Mouse (Mus musculus): ENCODE measurements around the gene Apoc2.

Gene Apoc2

GRCm38 (mm10) chr7:19677872-19678271 is at the start of gene Apoc2:
Gene Apoc2 (minus strand): TSS chr7:19677941.
- DNase-seq (ENCODE audit: low spot score), result no peak

DNA sequence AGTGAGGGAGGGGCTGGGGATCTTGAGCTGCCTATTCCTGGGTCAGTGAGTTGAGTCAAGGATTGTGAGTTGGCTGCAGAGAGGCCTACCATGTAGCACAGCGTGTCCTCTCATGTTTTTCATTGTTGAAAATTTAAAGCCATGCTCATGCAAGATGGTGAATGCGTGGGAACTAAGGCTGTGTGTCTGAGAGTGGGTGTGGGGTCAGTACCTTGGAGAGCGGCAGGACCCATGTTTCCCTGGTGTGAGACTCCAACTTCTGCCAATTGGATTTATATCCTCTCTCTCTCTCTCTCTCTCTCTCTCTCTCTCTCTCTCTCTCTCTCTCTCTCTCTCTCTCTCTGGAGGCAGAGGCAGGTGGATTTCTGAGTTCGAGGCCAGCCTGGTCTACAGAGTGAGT is 48.8 kb upstream of the Apoc2 start:
- no peak for DNase-seq (ENCODE audit: low spot score)

DNA sequence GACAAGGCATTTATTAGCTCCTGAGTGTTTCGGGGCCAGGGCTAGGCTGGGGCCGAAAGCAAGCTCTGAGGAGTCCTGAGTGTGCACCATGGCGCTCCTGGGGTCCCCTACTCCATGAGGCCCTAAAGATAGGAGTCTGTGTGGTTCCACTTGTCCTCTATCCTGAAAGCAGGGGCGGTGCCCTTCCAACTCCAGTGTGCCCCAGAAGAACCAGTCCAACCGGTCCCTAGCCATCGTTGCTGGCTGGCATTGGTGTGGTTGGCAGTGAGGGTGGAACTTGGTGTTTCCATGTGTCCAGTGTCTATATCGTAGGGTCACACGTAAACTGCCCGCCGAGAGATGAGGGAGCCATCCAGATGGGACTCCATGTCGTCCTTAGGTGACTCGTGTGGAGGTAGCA is 46.4 kb upstream of the Apoc2 start:
- DNase-seq (ENCODE audit: low spot score), result no peak

- no peak for DNase-seq (ENCODE audit: low spot score)
Observed at GRCm38 (mm10) chr7:19722754-19723195, 45.0 kb upstream of the Apoc2 start.

DNA sequence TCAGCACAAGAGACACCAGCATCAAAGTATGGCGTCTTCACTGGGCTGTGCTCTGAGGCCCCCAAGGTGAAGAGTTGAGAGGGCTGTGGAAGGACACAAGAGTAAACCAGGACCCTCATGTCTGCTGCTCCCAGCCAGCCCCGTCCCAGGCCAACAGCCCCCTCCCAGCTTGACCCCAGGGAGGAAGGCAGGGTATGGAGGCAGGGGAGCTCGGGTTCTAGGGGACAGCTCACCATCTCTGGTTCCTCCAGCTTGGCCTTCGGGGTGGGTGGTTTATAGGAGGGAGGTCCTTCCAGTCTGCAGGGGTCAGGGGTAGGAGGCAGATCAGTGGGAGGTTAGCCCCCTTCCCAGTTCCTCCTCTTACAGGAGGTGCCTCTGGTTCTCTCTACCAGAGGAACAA is 41.5 kb upstream of the Apoc2 start:
- DNase-seq (ENCODE audit: low spot score), result no peak

DNA sequence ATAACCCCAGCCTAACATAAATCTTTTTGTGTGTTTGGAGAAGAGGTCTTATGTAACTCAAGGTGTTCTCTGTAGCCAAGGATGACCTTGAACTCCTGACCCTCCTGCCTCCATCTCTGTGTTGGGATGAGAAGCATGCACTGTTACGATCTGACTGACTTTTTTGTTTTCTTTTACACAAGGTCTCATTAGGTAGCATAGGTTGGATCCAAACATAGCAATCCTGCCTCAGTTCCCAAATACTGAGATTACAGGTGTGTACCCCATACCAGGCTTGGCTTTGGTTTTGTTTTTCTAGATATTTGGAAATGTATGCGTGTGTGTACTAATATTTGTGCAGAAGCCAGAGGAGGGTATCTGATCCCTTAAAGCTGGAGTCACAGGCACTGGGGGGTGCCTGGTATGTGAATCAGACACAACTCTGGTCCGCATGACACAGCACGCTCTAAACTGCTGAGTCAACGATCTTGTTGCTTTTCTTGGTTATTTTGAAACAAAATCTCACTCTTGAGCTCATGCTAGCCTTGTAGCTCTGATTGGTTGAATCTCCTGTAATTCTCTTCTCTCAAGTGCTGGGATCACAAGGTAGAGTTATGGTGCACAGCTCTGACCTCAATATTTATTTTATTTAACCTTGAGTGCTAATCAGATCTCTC is 40.7 kb upstream of the Apoc2 start:
- DNase-seq (ENCODE audit: low spot score), result no peak

- DNase-seq (ENCODE audit: low spot score), result no peak
Observed at GRCm38 (mm10) chr7:19717346-19717745, 39.6 kb upstream of the Apoc2 start.

GRCm38 (mm10) chr7:19716822-19717221 is 39.1 kb upstream of the Apoc2 start:
- DNase-seq (ENCODE audit: low spot score), result no peak

- no peak for DNase-seq (ENCODE audit: low spot score)
Observed at GRCm38 (mm10) chr7:19716055-19716682, 38.4 kb upstream of the Apoc2 start.

GRCm38 (mm10) chr7:19715239-19716054 is 37.7 kb upstream of the Apoc2 start, which contains the start of gene Tomm40:
Gene Tomm40 (minus strand): TSS chr7:19715438.
- DNase-seq (ENCODE audit: low spot score), result peak; percentile 100

GRCm38 (mm10) chr7:19714836-19715235 is 37.1 kb upstream of the Apoc2 start:
- DNase-seq (ENCODE audit: low spot score), result no peak

DNA sequence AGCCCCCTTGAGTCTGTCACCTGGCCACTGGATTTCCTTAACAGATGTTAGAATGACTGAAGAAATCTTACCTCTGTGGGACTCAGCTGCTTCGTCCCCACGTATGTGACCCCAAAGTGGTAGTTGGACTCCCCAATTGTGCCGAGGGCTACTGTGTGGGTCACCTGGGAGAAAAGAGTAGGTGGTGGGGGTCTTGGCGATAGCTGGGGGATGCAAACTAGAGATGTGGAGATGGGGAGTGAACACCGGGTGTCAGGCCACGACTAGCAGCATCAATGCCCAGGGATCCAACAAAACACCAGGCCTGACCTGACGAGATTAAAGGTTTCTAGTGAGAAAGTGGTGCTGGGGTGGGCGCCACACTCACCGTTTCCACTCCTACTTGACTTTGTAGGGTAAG is 35.9 kb upstream of the Apoc2 start:
- no peak for DNase-seq (ENCODE audit: low spot score)

GRCm38 (mm10) chr7:19713196-19713595 is 35.5 kb upstream of the Apoc2 start:
- peak; percentile 44 for DNase-seq (ENCODE audit: low spot score)

- DNase-seq (ENCODE audit: low spot score), result no peak
Observed at GRCm38 (mm10) chr7:19712414-19712813, 34.7 kb upstream of the Apoc2 start.

- DNase-seq (ENCODE audit: low spot score), result no peak
Observed at GRCm38 (mm10) chr7:19710650-19711049, 32.9 kb upstream of the Apoc2 start.

- DNase-seq (ENCODE audit: low spot score), result no peak
Observed at GRCm38 (mm10) chr7:19705271-19705670, 27.5 kb upstream of the Apoc2 start.

DNA sequence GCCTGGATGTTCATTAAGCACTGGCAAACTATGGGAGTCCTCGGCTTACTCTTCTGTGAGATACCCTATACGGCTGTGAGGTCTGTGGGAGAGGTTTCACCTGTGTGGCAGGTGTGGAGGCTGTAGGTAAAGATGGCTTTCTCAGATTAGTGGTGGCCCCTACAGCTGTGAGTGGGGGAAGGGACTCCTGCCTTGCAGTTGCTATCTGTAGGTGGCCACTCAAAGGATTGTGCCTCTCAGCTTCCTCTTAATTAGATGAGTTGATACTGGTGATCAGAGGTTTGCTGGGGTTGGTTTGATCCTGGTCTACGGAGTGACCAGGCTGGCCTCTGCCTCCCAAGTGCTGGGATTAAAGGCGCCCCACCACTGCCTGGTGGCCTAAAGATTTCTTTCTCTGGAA is 26.7 kb upstream of the Apoc2 start:
- DNase-seq (ENCODE audit: low spot score), result no peak

DNA sequence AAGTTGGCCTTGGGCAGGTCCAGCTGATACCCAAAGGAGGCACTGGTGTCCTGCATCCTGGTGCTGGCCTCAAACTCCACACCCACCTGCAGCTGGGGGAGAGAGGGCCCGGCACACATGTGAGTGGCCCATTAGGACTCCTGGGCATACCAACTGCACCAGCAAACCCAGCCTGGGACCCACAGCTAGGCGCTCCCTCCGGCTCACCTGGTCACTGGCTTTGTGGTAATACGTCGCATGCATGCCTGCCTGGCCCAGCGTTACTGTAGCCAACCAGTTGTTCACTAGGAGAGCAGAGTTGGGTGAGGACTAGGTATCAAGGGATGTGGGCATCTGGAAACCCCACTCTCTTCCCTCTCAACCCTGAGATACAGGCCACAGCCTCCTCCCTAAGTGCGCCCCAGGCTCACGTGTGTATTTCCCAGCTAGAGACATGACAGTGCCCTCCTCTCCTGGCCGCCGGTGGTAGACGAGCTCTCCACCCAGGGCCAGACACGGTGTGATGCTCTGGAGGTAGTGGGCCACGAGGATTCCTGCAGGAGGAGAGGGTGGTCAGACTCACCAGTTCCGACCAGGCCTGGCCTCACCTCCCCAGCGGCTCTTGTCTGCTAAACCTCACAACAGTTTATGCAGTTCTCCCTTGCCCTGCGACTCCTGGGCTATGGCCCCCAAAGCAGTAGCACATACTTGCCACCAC is 25.3 kb upstream of the Apoc2 start:
- no peak for DNase-seq (ENCODE audit: low spot score)

- DNase-seq (ENCODE audit: low spot score), result peak; percentile 50
Observed at GRCm38 (mm10) chr7:19701069-19701761, 23.5 kb upstream of the Apoc2 start.

DNA sequence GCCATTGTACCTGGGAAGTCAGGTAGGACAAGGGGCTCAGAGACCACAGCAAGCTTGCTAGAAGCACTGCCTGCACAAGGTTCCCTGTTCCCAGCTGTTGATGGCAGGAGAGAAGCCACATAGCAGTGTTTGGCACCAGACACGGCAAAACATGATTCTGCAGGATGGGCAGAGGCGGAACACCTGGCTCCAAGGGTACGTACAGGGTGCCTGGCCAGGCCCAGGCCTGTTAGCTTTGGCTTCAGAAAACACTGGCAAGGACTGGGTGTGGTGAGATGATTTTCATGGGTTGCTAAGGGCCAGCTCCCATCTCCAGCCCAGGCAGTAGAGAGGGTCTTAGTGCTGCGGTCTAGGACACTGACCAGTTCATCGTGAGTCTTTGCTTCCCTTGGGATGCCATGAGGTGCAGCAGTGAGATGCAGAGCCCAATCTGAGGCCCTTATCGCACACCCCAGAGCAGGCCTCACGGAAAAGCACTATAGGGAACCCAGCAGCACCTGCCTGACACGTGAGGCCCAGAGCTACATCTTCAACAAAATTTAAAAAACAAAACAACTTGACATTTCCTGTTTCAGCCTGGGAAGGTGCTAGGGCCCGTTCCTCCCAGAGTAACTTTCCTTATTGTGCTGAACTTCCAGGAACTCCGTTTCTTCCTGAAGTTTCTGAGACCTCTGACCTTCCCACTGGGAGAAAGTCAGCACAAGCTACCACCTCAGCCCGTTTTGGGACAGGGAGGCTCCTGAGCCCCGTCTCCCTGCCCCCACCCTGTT is 22.7 kb upstream of the Apoc2 start:
- no peak for DNase-seq (ENCODE audit: low spot score)

GRCm38 (mm10) chr7:19699827-19700148 is 22.0 kb upstream of the Apoc2 start:
- DNase-seq (ENCODE audit: low spot score), result no peak
